Mouse (Mus musculus) CD4-positive, CD25-positive, alpha-beta regulatory T cell, adult 2 months (primary cell): ENCODE measurements around the gene Rbks.

Source experiments
- DNase-seq: peaks from one replicate; pipeline ENCODE4 v3.0.0-alpha.2; 2012; ENCODE audit warnings: low read depth, low spot score

The Rbks gene

DNA sequence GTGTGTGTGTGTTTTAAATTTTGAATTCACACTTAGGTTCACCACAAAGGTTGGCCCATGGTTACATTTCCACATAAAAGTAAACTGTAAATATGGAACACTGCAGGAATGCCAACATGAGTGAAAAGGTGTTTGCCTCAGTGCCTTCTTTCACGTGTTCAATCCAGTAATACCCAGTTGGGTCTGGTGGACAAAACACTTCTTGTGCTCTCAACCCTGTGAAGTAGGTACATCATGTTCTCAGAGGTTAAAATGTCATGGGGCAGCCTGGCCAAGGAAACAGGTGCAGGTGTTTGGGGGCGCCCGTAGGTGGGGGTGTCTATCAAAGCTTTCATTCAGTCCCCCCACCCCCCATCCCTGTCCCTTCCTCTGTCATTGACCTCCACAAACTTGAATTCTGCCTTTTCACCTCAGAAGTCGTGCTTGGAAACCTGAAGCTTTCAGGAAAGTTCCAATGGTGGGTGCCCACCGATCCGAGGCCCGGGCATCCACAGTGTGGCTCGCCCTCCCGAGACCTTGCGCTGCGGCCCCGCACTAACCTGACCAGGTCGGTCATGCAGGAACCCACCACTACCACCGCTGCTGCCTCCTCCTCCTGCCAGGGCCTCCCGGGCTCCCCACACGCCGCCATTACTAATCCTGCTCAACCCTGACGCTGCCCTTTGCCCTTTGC, at the start of gene Rbks:
Gene Rbks, minus strand, starts transcription at position 657 of the 673 bp plus-strand sequence.
- no peak for DNase-seq

DNA sequence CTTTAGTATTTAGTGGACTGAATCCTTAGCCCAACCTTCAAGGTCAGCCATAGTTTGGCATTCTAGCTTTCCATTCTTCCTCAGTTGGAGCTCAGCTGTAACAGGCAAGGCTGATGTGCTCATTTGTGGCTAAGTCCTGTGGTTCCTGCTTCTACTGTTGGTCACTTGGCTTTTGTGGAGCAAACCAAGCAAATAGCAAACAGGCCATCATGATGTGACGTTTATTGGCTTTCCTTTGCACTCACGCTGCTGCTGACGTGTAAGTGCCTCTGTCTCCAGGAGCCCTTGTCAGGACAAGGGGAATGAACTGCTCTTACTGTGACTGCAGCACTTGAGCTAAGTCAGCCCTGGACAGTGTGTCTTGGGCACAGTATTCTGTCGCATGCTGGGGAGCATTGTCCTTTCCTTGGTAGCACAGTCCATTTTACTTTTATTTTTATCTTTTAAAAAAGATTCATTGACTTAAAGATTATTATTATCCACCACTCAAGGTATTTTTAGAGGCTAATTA, 45.1 kb upstream of the Rbks start:
- DNase-seq: no peak

DNA sequence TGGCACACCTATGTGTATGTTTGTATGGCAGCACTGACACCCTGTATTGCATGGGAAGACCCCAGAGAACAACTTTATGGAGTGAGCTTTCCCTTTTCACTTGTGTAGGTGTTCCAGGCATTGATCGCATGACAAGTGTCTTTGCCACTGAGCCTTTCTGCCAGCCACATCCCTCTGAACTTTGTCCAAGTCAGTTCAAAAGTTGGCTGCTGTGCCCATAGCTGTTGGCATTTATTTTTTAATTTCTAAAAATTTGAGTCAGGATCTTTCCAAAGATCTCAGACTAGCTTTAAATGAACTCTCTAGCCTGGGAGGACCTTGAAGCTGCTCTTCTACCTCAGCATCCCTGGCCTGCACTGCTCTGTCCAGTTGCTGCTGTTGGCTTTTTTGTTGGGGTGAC, 44.5 kb upstream of the Rbks start:
- DNase-seq: no peak

- peak; percentile 20 for DNase-seq
These were observed 35.4 kb upstream of the Rbks start for GRCm38 (mm10) chr5:31732644-31733338.

GRCm38 (mm10) chr5:31727456-31727855, 30.0 kb upstream of the Rbks start:
- DNase-seq: no peak

DNA sequence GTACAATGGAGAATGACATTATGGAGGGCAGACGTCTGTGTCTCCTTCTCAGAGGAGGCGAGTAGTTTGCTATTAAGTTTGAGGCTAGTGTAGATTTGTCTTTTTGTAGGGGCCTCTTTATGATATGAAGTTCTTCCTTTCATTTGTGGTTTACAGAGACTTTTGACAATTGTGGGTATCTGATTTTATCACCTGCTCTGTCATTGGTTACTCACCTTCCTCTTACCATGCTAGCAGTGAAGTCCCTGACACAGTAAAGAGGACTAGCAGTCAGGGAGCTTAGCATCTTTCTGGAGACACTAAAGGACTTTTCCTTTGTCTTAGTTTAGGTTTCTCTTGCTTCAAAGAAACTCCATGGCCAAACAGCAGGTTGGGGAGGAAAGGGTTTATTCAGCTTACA, 28.5 kb upstream of the Rbks start:
- peak; percentile 55 for DNase-seq

DNA sequence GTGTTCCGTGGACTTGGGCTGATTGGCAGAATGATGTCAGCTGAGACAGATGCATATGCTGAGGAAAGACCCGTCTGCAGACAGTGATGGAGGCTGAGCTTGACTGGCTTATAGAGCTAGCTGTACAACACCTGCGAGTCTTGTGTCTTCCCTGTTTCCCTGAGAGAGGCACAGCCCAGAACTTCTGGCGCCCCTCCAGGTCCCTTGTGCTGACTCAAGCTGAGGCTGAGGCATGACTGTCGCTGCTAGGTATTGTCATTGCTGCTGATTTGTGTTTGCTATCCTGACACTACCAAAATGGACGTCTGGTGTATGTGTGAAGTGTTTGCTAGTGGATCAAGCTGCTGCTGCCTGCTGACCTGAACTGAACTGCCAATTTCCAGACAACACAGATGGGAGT, 27.1 kb upstream of the Rbks start:
- no peak for DNase-seq

DNA sequence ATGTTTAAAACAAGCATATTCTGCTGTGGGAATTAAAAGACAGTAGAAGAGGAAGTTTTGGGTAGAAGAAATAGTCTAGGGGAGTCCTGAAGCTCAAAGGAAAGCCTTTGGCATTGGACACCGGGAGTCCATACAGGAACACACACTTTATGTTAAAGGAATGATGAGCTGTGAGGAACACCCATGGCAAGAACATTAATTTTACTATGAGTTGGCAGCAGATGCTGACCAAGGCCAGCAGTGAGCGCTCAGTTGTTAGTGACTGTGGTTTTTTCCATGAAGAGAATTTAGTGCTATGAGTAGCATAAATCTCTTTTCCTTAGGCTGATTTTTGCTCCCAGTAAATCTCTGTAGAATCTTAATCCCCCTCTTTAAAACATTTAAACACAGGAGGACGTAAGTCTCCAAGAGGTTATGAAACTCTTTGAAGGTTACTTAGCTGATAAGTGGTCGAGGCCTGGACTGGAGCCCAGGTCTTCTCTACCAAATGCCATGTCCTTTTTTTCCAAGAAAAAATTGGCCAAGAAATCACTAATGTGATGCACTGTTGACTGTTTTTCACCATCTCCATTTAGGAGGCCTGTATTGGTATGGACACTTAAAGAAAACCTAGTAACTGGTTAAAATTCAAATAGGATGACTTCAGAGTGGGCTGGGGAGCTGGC, 18.2 kb upstream of the Rbks start:
- no peak for DNase-seq

GRCm38 (mm10) chr5:31713841-31714264, 16.4 kb upstream of the Rbks start:
- peak; percentile 45 for DNase-seq

DNA sequence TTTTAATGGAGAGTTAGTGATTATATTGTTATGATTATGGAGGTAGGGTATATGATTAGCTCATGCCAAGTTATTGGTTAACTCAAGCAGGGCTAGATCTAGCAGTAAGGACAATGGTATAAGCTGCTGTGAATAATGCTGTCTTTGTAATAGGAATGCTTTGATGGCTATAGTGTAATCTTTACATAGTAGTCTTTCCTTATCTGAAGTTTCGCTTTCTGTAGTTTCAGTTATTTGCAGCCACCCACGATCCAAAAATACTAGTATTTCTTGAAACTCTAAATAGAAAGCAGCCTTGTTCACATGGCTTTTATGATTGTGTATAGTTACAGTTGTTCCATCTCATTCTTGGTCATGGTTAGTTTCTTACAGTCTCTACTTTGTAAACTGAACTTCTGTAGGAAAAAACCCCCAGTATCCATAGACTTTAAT, 15.9 kb upstream of the Rbks start:
- DNase-seq: peak; percentile 22

GRCm38 (mm10) chr5:31709389-31709788, 12.0 kb upstream of the Rbks start:
- DNase-seq: peak; percentile 53

- no peak for DNase-seq
These were observed 9.4 kb upstream of the Rbks start for GRCm38 (mm10) chr5:31706826-31707225.

DNA sequence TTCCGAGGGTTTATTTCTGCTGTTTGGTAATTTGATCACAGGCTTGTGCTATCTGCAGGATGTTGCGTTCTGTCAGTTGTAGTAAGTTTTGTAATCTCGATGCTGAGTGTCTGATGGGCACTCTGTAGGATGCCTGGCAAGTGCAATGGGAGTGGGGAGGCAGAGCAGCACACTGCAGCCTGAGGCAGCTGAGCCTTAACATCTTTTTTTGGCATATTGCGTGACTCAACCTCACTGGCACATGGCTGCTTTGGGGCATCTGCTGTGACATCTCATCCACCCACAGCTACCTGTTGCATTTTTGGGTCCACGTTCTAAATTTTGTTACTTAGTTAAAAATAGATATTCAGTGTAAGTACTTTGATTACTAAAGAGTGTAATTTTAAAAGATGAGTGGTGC, 7.5 kb upstream of the Rbks start:
- DNase-seq: no peak

DNA sequence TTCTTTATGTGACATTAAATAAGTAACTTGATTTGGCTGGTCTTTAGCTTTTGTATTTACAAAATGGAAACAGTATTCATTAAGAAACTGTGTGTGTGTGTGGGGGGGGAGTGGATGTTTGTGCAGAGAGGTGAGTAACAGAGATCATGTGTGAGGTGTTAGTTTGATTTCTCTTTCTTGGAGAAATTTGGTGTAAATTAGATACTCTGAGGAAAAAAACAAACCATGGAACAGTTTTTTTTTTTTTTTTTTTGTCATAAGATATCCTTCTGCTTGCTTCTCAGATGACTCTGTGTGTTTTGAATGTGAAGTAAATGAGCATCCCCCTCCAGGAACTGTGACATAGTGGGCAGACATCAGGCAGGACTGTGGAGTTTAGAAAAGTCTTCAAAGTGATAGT, 2.0 kb upstream of the Rbks start:
- peak; percentile 39 for DNase-seq

GRCm38 (mm10) chr5:31698931-31699330, 1.5 kb upstream of the Rbks start:
- DNase-seq: peak; percentile 43

DNA sequence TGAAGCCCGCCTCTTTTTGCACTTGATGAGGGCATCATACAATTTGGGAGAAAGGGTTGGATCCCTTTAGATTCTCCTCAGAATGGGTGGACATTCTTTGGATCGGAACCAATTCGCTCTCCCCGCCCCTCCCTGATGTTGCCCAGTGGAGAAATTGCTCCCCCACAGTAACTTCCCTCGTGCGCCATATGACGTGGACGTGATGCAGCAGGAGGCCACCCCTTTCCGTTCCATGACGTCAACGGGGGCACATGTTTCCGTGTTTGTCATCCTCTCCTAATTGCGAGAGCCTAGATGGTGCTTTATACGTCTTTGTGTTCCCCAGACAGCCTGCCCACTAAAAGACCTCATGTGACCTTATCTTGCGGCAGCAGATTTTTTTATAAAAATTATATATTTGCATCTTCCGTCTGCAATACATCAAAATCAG, 885 bp upstream of the Rbks start:
- DNase-seq: peak; percentile 99

- DNase-seq: peak; percentile 96
These were observed 343 bp upstream of the Rbks start, which contains the start of gene Babam2 for GRCm38 (mm10) chr5:31697644-31698296. Gene Babam2 (plus strand): TSS chr5:31697684.

DNA sequence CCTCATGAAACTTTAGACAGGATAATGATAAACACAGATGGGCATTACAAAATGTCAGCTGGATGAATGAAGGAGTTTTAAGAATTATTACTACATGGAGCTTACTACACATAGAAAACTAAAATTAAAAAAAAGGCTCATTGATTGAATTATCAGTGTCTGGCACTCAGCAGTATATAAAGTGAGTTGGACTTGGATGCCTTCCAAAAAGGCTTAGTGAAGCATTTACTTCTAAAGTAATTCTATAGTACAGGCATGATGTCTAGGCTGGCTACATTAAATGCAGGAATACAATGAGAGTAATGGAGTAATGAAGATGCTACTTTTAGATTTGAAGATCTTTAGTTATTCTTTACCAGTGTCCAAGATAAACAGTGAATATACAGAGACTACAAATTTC, 4.2 kb downstream of the Rbks start:
- DNase-seq: no peak

GRCm38 (mm10) chr5:31687972-31688371, 9.5 kb downstream of the Rbks start:
- no peak for DNase-seq

GRCm38 (mm10) chr5:31686040-31686439, 11.4 kb downstream of the Rbks start:
- DNase-seq: no peak

DNA sequence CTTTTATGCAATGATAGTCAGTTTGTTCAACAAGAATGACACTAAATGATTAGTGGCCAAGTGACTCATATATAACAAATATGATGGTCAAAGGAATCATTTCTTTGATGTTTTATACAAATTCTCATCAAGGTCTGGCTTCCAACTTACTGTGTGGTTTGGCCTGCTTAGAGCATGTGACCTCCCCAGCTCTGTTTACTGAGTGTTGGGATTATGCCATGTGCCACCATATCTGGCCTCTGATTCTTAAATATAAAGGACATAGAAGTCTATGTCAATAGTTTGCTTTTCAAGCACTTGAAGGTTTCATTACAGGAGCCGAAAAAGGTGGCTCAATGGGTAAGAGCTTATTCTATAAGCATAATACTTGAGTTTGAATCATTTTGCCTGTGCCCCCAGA, 15.1 kb downstream of the Rbks start:
- no peak for DNase-seq

DNA sequence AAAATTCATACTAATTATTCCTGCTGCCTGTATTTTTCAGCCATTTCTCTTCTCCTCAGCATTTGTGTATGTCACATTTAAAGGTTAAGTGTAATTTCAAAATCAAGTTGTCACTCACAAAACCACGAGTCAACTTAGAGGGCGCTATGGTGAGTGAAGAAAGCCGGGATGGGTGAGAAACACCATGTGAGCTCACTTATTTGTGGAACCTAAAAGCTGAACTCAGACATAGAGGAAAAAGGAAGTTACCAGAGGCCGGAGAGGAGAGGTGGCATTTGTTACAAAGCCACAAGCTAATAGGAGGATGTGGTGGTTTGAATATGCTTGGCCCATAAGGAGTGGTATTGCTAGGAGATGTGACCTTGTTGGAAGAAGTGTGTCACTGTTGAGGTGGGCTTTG, 17.2 kb downstream of the Rbks start:
- DNase-seq: no peak
